Mouse (Mus musculus) inflammation-experienced regulatory T-cells, adult 6 months (primary cell): ENCODE data around the gene Iffo1. TPM values are rescaled to one million over a fixed set of nuclear protein-coding genes. Genes with fewer than 3 reads are reported as not detected.

ENCODE experiments used
- ATAC-seq: one replicate; pipeline ENCODE4 v1.8.0; 2017
- polyA plus RNA-seq, 3 experiments: library from polyadenylated mRNA; unstranded; fragments of 100-300 nt; shearing (Covaris generic); gene quantifications; one replicate each; pipeline ENCODE4 v1.2.1; 2017

Gene Iffo1
- polyA plus RNA-seq, 3 experiments from 2014 or later, result 6.9 to 12.4 (median 9.8) TPM

DNA sequence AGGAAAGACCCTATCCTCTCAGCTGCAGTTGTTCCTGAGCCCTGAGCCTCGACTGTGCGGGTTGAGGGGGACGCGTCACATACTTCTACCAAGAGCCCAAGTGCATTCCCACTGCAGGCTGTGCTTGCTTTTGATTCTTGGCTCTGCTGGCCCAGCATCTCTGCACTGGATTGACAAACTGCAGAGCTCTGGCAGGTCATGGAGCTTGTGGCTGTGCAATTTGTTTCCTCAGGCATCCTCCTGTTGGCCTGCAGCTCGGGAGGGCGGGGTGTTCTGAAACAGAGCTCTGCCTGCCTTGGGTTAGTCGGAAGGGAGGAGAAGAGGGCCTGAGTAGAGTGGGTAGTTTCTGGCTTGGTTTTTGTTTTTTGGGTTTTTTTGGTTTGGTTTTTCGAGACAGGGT is 2.6 kb upstream of the Iffo1 start:
- ATAC-seq, result no peak

DNA sequence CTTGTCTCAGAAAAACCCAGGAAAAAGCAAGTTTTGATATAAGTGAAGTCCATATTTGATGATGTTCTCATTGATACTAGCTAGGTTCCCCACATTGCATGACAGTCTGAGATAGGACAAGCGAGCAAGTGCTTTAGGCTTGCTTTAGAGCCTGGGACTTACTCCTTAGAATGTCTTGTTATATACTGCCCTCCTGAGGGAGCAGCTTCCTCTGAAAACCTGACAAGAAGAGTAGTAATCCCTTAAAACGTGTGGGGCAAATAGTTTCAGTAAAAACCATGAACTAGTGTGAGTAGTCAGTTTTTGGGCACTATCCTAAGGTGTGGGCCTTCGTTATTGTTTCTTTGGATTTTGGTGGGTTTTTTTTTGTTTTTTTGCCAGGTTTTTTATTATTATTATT is 1.9 kb upstream of the Iffo1 start:
- no peak for ATAC-seq

DNA sequence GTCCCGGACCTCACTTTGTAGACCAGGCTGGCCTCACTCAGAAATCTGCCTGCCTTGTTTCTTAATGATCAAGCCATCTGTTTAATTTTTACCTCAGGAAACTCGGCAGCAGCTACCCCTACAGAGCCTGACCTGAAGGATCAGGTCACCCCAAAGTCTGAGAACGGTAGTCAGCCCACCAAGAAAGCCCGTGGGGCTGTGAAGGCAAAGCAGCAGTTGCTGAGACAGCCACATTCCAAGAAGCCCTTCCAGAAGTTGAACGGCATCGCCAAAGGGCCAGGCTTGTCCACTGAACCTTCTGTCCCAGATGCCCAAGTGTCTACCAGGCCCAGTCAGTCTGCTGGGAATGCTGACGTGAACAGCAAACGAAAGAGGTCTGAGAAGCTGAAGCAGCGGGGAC is 1.1 kb upstream of the Iffo1 start:
- ATAC-seq, result no peak

DNA sequence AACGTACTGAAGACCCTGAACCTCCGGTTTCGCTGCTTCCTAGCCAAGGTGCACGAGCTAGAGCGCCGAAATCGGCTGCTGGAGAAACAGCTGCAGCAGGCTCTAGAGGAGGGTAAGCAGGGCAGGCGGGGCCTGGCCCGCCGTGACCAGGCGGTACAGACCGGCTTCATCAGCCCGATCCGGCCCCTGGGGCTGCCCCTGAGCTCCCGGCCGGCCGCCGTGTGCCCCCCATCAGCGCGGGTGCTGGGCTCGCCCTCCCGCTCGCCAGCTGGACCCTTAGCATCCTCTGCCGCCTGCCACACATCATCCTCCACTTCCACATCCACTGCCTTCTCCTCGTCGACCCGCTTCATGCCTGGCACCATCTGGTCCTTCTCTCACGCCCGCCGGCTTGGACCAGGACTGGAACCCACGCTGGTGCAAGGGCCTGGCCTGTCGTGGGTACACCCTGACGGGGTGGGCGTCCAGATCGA is 474 bp downstream of the Iffo1 start:
- peak; percentile 19 for ATAC-seq

DNA sequence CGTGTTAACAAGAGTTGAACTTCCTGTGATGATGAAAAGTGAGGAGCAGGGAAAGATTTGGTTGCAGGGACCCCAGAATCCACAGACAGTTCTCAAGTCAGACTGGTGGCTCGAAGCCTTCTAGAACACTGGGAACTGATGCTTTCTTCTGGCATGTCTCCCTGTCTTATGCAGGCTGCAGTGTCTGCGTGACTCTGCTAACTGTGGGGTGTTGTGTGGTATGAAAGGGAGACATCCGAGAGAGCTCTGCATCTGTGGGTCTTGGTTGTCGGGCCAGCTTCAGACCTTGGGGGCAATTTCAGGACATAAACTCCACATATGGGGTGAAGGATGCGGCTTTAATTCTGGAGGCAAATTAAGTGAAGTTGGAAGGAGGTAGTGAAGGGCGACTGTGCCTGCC is 1.1 kb downstream of the Iffo1 start:
- ATAC-seq, result no peak

DNA sequence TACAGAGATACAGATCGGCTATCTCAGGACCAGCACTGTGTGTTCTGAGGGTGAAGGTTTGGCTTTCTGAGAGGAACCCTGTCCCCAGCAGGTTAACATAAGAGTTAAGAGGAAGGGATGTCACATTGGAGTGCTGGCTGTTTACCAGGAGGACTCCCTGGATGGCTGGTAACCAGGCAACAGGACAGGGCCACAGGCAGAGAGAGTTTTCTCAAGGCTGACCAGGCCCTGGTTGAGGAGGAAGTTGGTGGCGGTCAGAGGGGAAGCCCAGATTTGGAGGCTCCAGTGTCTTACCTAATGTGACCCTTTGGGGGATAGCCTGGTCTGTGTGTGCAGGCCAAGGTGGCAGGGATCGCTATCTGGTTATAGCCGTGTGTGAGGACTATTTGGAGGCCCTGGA is 1.8 kb downstream of the Iffo1 start:
- no peak for ATAC-seq

DNA sequence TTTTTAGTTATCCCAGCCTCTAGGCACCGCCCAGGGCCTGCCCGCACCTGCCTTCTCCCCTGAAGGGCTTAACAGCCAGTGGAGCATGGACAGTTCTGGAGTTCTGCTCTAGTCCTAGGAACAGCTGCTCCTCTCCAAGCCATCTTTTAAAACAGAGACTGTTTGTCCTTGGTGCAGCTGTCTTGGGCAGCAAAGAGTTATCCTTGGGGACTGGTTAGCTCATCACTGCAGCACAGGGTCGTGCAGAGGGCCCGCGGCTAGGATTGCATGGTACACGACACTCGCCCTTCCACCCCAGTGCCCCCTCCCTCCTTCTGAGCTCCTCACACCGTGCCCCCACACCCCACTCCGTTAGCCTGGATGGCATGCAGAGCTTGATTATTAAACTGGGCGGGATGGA is 2.3 kb downstream of the Iffo1 start:
- ATAC-seq, result no peak

DNA sequence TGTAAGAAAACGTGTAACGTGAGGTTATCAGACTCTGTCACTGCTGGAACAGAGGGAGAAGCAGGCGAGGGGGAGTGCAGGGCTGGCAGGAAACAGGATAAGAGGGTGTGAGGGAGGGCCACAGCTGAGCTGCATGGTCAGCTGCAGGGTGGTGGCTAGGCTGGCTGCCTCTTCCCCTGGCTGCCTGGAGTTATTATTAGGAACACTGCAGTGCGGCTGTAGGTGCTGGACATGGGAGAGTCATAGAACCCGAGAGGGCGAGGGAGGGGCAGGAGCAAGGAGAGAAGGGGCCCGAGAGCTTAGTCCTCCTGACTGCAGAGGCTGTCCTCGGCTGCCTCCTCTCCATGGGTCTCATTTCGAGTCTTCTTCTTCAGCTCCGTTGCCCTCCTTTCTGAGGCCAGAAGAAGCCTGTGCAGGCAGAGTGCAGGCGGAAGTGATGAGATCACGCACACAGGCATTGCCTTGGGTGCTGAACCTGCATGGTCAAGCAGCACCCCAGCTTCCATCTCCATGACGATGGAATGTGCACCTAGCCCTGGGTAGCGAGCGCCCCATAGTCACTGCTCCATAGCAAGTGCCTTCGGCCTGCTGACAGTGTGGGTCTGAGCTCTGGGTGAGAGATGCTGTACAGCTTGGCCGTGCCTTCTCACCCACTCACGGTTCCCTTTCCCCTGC is 3.3 kb downstream of the Iffo1 start:
- no peak for ATAC-seq

DNA sequence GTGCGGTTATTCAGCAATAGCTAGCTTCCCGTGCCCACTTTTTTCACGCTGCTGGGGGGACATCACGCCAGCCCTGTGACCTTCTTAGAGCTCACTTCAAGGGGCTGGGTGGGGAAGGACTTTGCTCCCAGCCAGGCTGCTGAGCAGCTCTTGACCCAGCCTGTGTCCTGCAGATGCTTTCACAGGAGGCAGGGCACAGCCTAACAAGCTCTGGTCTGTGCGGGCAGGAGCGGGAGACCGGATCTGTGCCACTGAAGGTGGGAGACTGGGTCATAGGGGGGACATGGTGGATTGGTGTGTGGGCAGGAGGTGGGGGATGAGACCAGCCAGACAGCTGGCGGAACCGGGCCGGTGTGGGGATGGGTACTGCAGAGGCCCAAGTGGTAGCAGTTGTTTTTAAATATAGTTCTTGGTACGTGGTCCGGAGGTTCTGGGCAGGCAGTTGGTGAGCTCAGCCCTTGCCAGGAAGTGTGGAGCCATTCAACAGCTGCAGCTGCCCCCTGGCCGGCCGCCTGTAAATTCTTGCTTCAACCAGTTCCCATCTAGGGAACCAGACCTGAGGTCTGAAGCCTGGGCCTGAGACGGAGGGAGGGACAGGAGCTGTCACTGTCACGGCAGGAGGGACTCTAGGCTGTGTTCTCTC is 4.0 kb downstream of the Iffo1 start:
- no peak for ATAC-seq

DNA sequence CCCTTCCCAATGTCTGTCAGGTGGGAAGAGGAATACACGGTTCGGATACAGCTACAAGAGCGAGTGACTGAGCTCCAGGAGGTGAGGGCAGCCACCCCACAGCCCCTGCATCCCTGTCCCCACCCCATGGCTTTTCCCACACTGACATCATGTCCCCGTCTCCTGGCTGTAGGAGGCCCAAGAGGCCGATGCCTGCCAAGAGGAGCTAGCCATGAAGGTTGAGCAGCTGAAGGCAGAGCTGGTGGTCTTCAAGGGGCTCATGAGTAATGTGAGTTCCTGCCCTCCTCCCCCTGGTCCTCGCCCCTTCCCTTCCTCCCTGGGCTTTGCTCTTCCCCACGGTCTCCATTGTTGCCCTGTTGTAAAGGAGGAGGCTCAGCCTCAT is 4.5 kb downstream of the Iffo1 start:
- ATAC-seq, result no peak

DNA sequence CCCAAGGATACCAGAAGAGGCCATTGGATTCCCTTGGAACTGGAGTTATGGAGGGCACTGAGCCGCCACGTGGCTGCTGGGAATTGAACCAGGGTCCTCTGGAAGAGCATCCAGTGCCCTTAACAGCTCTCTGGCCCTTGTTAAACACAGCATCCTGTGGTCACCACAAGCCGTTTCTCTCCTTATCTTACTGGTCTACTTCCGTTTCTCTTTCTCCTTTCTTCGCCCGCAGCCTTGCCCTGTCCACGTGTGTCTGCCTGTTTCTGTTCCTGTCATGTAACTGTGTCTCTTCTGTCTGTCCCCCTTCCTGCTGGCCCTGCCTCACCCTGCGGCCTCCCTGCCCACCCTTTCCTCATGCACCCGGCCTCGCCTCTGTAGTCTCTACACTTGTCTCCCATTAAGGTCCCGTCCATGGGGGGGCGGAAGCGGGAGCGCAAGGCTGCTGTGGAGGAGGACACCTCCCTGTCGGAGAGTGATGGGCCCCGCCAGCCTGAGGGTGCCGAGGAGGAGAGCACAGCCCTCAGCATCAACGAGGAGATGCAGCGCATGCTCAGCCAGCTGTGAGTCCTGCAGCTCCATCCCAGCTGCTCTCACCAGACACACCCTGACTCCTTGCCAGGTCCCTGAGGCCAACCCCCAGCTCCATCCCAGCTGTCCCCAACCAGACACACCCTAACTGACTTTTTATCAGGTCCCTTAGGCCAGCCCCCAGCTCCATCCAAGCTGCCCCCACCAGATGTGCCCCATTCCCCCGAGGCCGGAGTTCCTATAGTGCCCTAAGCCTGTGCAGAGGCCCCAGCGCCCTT is 7.4 kb downstream of the Iffo1 start:
- ATAC-seq, result no peak

DNA sequence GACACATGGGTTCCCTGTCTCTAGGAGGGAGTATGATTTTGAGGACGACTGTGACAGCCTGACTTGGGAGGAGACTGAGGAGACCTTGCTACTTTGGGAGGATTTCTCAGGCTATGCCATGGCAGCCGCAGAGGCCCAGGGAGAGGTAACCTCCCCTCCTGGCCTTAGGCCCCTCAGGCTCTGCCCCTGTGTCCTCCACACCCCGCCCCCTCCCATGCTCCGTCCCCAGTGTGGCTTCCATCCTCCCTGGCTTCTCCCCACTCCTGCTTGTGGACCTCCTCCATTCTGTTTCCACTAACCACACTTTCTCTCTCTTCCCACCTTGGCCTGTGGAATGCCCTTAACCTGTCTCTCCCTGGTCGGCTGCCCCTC is 8.0 kb downstream of the Iffo1 start:
- no peak for ATAC-seq

DNA sequence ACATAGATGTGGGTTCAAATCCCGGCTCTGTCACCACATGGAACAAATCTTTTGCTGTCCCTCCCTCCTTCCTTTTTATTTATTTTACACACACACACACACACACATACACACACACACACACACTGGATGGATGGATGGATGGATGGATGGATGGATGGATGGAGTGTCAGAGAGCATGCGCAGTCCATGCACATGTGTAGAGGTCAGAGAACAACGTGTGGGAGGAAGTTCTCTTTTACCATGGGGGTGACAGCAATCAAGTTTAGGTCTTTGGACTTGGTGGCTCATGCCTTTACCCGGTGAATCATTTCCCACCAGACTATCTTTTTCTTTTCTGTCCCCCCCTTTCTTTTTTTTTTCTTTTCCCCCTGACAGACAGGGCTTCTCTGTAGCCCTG is 8.6 kb downstream of the Iffo1 start:
- ATAC-seq, result no peak

DNA sequence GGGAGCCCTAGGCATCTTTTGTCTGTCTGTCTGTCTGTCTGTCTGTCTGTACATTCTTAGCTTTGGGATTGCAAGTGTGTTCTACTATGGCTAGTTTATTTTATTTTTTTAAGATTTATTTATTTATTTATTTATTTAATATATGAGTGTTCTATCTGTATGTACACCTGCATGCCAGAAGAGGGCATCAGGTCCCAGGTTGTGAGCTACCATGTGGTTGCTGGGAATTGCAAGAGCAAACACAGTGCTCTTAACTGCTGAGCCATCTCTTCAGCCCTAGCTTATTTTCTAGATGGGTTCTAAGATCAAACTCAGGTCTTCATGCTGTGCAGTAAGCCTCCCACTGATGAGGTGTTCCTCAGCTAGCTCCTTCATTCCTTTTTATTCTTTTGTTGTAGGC is 9.5 kb downstream of the Iffo1 start:
- ATAC-seq, result peak; percentile 54

DNA sequence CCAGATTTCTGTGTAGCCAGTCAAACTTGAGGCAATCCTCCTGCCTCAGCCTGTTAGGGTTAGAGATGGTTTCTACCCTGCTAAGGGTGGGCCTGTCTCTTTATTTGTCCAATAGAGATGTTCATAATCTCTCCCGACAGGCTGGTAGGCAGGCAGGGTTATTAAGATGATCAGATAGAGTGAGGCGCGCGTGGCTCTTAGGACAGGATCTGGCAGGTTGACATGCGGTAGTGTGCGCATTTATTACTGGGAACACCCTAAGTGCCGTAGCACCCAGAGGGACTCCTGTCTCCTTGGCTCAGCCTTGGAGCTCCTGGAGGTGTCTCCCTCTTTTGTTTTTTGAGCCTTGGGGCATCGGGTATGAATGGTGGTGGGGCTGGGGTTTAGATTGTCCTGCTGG is 10.2 kb downstream of the Iffo1 start:
- ATAC-seq, result no peak

DNA sequence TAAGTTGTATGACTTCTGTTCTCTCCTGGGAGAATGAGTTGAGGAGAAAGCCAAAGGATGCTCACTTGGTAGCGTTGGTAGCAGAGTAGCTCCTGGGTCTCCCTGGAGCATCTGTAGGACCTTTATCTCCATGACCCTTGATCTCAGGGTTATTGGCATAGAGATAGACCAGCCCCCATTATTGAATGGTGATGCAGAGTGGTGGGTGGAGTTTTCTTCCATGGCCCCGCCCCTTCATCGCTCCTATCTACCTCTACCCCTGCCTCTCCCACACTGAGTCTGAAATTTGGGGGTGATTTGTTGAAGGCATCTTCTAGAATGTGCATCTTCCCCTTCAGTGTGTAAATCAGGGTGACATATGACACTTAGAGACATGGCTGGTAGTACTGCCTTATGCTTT is 11.4 kb downstream of the Iffo1 start:
- no peak for ATAC-seq

DNA sequence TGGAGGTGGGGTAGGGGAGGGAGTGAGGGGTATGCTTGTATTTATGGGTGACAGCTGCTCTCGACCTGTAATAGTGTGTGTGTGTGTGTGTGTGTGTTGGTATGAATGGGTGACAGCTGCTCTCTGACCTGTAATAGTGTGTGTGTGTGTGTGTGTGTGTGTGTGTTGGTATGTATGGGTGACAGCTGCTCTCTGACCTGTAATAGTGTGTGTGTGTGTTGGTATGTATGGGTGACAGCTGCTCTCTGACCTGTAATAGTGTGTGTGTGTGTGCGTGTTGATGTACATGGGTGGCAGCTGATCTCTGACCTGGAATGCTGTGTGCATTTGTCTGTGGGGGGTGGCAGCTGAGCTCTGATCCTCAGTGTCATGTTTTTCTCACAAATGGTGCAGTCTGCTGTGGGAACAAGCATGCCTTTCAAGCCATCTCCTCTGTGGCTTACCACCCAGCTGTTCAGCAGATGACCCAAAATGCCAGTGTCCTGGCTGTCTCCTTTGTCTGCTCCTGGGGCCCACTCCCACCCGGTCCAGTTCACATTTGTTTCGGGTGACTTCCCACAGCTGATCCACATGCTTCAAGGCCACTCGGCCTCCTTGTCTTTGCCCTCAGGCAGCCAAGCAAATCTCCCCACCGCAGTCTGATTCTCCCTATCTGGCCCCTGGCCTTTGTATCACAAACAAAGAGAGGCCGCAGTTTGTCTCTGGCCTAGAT is 12.0 kb downstream of the Iffo1 start:
- ATAC-seq, result no peak

DNA sequence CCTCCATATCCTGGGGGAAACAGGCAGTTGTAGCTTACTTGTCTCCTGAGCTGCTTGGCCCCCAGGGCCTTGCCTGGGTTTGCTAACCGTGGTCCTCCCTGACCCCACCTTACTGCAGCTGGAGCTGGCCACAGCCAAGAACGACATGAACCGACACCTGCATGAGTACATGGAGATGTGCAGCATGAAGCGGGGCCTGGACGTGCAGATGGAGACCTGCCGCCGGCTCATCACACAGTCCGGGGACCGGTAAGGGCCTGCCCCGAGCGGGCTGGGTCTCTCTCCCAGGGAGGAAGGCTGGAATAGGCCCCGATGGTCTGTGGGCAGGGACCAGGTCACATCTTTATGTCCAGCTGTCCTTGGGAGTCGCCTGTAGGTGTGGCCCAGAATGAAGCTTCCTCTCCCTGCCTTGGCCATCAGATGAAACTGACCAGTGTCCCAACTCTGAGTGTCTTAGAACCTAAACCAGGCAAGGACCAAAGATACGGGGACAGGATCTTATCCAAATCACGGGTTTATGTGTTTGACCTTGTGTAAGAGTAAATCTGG is 14.0 kb downstream of the Iffo1 start:
- no peak for ATAC-seq

DNA sequence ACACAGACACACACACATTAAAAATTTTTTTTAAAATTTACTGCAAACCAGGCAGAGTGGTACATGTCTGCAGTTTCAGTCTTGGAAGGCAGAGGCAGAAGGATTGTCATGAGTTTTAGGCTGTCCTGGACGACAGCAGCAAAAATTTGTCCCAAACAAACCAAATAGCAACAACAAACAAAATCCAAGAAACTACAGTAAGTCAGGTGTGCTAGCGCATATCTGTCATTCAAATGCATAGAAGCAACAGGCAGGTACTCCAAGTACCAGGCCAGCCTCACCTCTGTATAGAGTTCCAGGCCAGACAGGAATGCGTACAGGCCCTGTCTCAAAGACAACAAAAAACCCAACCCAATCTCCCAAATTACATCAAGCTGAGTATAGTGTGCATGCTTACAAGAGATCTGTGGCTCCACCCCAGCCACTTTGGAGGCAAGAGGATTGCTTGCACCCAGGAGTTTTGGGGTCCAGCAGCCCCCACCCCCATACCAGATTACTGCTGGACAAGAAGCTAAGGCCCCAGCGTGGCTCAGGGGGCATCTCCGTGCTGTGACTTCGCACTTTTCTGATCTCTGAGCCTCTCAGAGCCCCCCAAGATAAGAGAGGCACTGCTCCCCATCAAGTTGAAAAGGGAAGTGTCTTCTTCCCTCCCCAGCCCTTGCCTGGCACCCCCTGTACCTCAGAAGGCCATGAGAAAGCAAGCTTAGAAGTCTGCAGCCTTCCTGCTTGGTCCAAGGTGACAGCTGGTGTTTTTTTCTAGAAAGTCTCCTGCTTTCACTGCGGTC is 14.9 kb downstream of the Iffo1 start:
- ATAC-seq, result no peak

DNA sequence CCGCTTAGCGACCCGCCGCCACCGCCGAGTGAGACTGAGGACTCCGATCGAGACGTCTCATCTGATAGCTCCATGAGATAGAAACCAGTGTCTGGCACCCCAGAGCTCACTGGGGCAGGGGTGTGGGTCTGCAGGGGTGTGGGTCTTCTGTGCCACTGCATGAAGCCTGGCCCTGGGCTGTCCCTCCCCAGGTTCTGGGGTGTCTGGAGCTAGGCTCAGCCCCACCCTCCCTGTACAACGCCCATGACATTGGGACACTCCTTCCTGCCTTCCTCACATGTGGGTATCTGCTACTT is 15.5 kb downstream of the Iffo1 start:
- no peak for ATAC-seq

DNA sequence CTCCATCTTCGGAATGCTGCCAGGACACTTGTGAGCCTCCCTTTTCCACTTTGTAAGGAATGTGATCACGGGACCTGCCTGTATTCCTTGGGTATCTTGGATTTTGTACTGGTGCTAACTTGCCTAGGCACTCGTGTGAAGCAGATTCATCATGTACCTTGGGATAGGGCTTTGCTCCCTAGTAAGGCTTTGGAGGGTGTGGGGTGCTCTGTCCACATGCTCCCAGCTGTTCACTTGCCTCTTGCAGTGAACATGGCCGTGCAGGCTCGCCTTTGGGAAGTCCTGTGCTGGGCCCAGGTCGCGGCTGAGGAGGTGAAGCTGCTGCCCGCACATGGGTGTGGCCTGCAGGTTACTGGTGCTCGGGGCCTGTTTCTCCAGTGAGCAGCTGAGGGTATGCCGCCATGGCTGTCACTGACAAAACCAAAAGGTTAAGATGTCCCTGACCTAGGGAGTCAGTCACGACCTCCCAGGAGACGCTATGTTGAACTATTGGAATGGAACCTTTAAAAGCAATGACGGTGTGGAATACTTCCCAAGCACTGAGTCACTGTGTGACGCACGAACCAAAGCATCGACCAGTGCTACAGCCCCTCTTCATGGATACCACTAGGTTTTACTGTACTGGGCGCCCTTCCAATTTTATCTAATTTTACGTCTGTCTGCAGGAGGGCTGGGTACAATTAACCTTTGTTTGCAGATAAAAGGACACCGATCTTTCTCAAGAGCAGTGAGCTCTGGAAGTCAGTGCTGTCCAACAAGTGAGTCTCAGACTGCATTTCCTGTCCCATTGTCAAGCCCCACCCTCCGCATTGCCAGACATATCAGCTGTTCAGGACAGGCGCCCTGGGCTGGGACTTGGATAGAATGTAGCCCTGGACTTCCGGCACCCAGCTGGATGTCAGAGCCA is 16.1 kb downstream of the Iffo1 start:
- no peak for ATAC-seq
